Mouse (Mus musculus) adipocyte (in vitro differentiated cells): Measurements from ENCODE around the gene Zbtb41.
"Not testable (repeated sequence)": the region's sequence is repeated elsewhere in the genome, so short reads cannot be mapped to it uniquely, and the experiment has no call there.

ENCODE experiments used
- DNase-seq: peaks from one replicate; pipeline ENCODE4 v3.0.0-alpha.2; 2016; ENCODE audit warnings: low spot score

Gene Zbtb41

GRCm38 (mm10) chr1:139421875-139422791 lies at the start of gene Zbtb41:
TSS of gene Zbtb41 (plus strand) at chr1:139422288.
- DNase-seq: peak; percentile 90

GRCm38 (mm10) chr1:139375900-139376299 lies 46.2 kb upstream of the Zbtb41 start:
- DNase-seq: no peak

DNA sequence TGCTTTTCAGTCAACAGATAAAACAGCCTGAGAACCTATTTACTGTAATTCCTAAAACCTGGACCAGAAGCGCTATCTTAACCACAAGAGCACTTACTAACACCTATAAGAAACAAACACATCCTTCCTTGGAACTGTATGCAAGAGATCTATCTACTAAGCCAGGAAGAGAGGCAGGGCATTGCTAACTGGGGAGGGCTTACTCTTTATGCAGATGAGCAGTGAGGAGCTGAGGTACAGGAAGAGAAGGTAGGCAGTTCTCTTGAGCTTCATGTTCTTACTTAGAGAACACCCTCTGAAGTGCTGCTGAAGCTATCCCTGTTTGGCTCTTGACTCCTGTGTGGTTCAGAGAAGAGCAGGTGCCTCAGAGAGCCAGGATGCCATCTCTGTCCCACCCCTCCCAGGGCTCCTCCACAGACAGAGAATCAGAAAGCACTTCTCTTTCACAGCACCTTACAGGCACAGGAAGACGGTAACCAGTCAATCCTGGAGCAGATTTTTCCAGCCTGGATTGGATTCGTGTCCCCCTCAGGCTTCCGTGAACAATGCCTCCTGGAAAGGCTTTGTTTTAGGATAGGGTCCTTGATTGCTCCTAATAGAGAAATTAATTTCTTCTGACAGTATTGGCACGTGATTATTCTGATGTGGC lies 45.3 kb upstream of the Zbtb41 start, which contains the start of gene Crb1:
TSS of gene Crb1 (minus strand) at position 463 of the 649 bp plus-strand sequence.
- no peak for DNase-seq

- no peak for DNase-seq
Observed at GRCm38 (mm10) chr1:139378861-139379620, 43.0 kb upstream of the Zbtb41 start.

- no peak for DNase-seq
Observed at GRCm38 (mm10) chr1:139379621-139379984, 42.5 kb upstream of the Zbtb41 start.

DNA sequence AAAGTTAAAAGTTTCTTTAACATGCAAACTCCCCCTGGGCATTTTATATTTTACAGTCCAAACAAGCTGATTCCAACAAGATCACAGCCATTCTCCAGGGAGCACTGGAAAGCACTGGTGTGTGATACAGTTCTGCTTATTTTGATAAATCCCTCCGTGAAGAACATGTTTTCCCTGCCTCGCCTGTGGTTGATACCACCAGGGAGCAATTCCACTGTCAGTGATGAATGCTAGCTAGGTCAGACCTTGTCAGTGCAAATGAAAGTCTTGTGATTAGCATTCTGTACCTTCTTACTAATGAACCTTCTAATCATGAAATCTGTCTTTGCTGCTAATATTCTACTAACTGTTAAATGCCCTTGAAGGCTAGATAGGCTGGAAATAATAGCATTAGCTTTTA lies 30.3 kb upstream of the Zbtb41 start:
- DNase-seq: no peak

DNA sequence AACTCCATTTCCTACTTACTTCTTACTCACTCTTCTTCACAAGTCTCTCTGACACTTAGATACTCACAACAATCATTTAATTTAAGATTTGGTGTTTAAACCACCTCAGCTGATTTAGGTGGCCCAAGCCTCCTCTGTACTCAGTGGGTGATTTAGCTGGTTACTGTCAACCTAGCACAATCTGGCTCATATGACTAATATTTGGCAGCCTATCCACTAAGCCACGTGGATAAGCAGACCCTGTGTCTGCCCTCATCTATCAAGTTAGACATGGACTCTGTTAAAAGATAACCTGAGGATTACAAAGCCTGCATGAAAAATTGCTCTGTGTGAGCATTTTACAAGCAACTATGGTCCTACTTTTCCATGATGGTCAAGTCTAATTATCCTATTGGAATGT lies 25.5 kb upstream of the Zbtb41 start:
- no peak for DNase-seq

DNA sequence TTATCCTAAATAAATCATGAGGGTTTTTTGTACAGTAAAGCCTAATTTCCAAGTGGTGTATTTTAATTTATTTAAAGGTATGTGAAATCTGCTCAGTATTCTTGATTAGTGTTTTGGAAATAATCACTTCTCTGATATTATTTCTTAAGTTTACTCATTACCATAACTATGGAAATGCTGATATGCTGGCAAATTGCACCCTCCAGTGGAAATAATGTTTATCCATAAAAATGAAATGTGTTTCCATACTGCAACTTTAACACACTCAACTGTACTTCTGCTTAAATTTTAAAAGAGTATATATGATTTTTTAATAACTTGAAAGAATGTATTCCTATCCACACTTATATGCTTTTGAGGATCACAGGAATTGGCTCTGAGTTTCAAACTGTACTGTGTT lies 16.3 kb upstream of the Zbtb41 start:
- DNase-seq: no peak

- no peak for DNase-seq
Observed at GRCm38 (mm10) chr1:139407701-139408100, 14.4 kb upstream of the Zbtb41 start.

GRCm38 (mm10) chr1:139412365-139412764 lies 9.7 kb upstream of the Zbtb41 start:
- not testable (repeated sequence) for DNase-seq

DNA sequence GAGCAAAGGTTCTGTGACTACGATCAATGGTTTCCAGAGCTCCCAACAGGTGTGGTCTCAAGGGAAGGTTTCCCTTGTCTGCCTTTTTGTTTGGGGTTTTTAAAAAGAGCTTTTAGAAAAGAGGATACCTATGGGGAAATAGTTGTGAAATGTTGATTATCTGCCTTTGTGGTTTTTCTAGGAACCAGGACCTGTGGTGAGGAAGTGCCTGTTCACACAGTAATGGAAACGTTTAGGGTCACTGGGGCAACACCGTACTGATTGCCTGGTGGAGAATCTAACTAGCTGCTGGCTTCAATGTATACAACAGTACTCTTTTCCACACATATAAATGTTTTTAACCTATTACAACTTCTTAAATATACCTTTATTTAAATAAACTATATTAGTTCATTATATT lies 8.6 kb upstream of the Zbtb41 start:
- DNase-seq: no peak

DNA sequence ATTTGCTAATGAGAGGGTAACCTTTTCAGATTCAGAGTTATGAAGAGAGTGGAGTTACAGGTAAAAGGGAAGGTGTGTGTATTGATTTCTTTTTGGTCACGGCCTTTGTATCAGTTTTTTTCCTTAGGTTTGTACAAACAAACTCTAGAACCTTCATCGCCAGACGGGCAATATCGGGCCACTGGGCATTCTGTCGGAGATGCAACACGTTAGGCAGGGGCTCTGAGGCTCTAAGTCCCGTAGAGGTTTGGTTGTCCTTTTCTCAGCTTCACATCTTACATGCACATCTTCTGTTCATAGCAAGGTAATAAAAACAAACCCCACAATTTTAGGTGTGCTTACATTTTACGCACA lies 590 bp upstream of the Zbtb41 start:
- DNase-seq: no peak

DNA sequence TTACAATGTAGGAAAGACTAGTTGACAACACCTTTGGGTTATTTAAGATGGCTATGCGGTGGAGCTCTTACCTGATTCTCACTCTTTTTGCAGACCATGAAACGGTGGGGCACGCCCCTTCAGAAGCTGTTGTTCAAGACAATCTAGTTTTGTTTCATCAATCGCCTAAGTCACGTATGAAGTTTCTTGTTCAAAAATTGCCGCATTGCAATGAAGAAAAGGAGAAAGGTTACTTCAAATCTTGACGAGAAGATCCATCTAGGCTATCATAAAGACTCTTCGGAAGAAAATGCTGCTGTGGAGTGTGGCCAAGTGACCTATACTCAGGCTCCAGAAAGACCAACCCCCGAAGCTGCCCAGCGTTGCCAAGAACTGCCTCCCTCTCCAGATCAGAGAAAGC lies 853 bp downstream of the Zbtb41 start:
- peak; percentile 77 for DNase-seq

DNA sequence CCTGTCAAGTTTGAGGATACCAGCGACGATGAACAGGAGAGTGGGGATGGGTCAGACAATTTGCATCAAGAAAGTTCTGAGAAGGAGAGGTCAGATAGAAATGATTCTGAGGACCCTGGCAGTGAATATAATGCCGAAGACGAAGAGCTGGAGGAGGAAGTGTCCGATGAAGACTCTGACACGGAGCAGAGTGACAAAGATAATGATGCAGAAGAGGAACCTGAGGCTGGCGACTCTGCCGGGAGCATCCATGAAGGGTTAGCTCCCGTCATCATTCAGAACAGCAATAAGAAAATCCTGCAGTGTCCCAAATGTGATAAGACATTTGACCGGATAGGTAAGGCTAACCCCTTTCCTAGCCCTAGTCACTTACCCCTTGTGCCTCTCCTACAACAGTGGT lies 1.8 kb downstream of the Zbtb41 start:
- DNase-seq: peak; percentile 25

GRCm38 (mm10) chr1:139425006-139425405 lies 2.9 kb downstream of the Zbtb41 start:
- DNase-seq: no peak

DNA sequence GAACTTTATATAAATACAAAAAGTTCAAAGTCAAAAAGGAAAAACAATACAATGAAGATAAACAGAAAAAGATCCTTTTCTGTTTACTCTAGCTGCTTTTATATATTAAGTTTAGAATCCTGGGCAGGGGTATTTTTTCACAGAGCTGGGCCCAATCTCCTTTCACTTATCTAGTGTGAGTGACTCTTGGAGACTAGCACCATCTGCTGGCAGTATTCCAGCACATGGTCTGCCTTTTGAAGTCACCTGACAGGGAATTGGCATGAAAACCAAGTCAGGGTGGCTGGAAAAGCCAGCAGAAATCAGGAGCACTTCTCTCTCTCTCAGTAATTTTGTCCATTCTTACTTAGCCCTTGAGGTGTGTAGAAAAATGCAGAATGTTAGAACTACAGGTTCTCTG lies 16.3 kb downstream of the Zbtb41 start:
- peak; percentile 58 for DNase-seq

DNA sequence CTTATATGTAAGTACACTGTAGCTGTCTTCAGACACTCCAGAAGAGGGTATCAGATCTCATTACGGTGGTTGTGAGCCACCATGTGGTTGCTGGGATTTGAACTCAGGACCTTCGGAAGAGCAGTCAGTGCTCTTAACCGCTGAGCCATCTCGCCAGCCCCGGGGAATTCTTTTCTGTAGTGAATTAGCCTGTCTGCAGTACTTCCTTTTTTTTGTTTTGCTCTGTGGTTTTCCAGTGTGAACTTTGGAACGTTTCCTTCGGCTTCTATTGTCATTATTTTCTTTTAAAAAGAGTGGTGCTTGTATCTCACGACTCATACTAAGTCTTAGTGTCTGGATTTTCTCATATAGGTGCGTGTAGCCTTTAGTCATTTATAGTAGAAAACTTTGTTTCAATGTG lies 21.0 kb downstream of the Zbtb41 start:
- not testable (repeated sequence) for DNase-seq

GRCm38 (mm10) chr1:139454340-139455225 lies 32.5 kb downstream of the Zbtb41 start, which contains the start of gene Aspm:
TSS of gene Aspm (plus strand) at chr1:139454772.
- peak; percentile 92 for DNase-seq

- no peak for DNase-seq
Observed at GRCm38 (mm10) chr1:139455226-139455869, 33.3 kb downstream of the Zbtb41 start.

DNA sequence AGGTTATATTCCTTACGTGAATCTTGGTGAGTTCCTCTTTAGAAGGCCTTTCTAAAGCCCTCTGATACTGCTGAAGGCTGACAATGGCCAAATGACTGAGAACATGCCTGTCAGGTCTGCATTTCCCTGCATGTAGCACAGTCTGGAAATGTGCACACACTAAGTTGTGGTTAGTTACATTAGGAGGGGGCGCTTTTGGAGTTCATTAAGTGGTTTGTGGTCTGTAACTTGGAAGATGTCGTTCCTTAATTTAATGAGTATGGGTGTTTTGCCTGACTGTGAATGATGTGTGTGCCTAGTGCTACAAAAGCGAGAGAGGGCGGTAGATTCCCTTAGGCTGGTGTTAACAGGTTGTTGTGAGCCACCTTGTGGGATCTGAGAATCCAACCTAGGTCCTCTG lies 38.7 kb downstream of the Zbtb41 start:
- no peak for DNase-seq

GRCm38 (mm10) chr1:139465936-139466335 lies 43.8 kb downstream of the Zbtb41 start:
- DNase-seq: no peak
